Mouse (Mus musculus) midbrain, embryonic 12.5 days (tissue): Measurements from ENCODE around the gene Kncn. TPM values are rescaled to one million over a fixed set of nuclear protein-coding genes. Genes with fewer than 3 reads are reported as not detected.
A peak's percentile ranks its signal among the peaks of the same experiment; 100 is the strongest.

Experiments
- ATAC-seq: fragments of 200-750 bp; cut with Nextera tagmentation; 2 replicates; pipeline ENCODE4 v1.8.0; 2017; ENCODE audit warnings: low read depth, moderate TSS enrichment, moderate library complexity; ENCODE audit not compliant: low FRiP score
- H3K27ac ChIP-seq: fragments of 300-500 bp; sonication (generic); replicated peaks from 2 replicates; pipeline ENCODE4 v1.5.1; 2016; ENCODE audit warnings: mild to moderate bottlenecking
- H3K27me3 ChIP-seq: fragments of 300-500 bp; sonication (generic); 2 replicates; pipeline ENCODE4 v1.6.1; 2016; ENCODE audit warnings: mild to moderate bottlenecking
- H3K36me3 ChIP-seq: fragments of 300-500 bp; sonication (generic); 2 replicates; pipeline ENCODE4 v1.6.1; 2016
- H3K4me1 ChIP-seq: fragments of 300-500 bp; sonication (generic); 2 replicates; pipeline ENCODE4 v1.6.1; 2016
- H3K4me2 ChIP-seq: fragments of 300-500 bp; sonication (generic); replicated peaks from 2 replicates; pipeline ENCODE4 v1.6.1; 2016; ENCODE audit warnings: mild to moderate bottlenecking, moderate library complexity
- H3K4me3 ChIP-seq: fragments of 300-500 bp; sonication (generic); 2 replicates; pipeline ENCODE4 v1.5.1; 2016; ENCODE audit warnings: mild to moderate bottlenecking
- H3K9ac ChIP-seq: fragments of 300-500 bp; sonication (generic); replicated peaks from 2 replicates; pipeline ENCODE4 v1.6.1; 2016; ENCODE audit warnings: mild to moderate bottlenecking, moderate library complexity
- H3K9me3 ChIP-seq: fragments of 300-500 bp; sonication (generic); 2 replicates; pipeline ENCODE4 v1.6.1; 2016; ENCODE audit warnings: mild to moderate bottlenecking
- WGBS: fragments of 180-500 bp; shearing (Covaris S2); methylation state at CpG from one replicate; pipeline ENCODE4 v1.1.7; 2016; 5-methylcytosine and 5-hydroxymethylcytosine counted together
- polyA plus RNA-seq: library from polyadenylated mRNA; unstranded; fragments of >200 nt; fragmentation: Nextera tagmentation; extraction: Ambion mirVana; gene quantifications from 2 replicates; pipeline ENCODE4 v1.2.1, GENCODE M21; 2016

Gene Kncn
- polyA plus RNA-seq, 1 experiment from 2014 or later = not detected

DNA sequence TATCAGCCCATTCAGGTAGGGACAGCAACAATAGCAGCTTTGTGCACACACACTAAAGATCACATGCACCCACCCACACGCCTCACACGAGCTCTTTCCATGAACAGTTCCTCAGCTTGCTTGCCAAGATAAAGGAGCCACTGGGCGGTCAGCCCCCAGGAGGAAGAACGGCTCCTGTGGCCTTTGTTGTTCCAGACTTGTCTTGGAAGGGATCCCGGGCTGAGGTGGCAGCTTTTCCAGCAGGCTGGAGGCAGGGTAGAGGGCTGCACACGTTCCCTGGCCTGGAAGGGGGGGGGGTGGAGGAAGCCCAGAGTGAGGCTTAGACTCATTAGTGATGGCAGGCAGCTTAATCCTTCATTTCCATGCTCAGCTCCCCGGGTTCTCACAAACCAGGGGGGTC, 24.4 kb downstream of the Kncn start:
- Histone ChIP-seq H3K27me3 (peaks cover 76% of the 10 kb centered on the region), H3K27ac (no peak overlapping the region), H3K9ac (no peak overlapping the region), H3K36me3 (no peaks in the 10 kb centered on the region), H3K4me3 (no peak overlapping the region), H3K9me3 (no peaks in the 10 kb centered on the region), H3K4me2 (no peak overlapping the region), H3K4me1 (peaks cover 43% of the 10 kb centered on the region)
- peak; percentile 63 for ATAC-seq
- WGBS = 7% methylated on average over 7 of the region's 7 CpGs

- peak; percentile 55 for ATAC-seq
- WGBS = 0% methylated on average over 4 of the region's 4 CpGs
- Histone ChIP-seq H3K4me1 (peaks cover 20% of the 10 kb centered on the region), H3K27me3 (peaks cover 52% of the 10 kb centered on the region), H3K4me2 (no peak overlapping the region), H3K36me3 (no peaks in the 10 kb centered on the region), H3K9ac (no peak overlapping the region), H3K27ac (peak overlapping the region; percentile 35; the same call in 1 of the 2 replicates), H3K9me3 (no peaks in the 10 kb centered on the region), H3K4me3 (no peak overlapping the region)
Measured at GRCm38 (mm10) chr4:115911586-115911985, 27.4 kb downstream of the Kncn start.

- Histone ChIP-seq H3K9me3 (no peaks in the 10 kb centered on the region), H3K27ac (no peak overlapping the region), H3K36me3 (peaks cover 36% of the 10 kb centered on the region), H3K4me2 (no peak overlapping the region), H3K27me3 (peaks cover 27% of the 10 kb centered on the region), H3K4me3 (no peak overlapping the region), H3K9ac (no peak overlapping the region), H3K4me1 (no peaks in the 10 kb centered on the region)
- 74% methylated on average over 16 of the region's 16 CpGs for WGBS
- no peak for ATAC-seq
Measured at GRCm38 (mm10) chr4:115919911-115920310, 35.7 kb downstream of the Kncn start.

- peaks cover 35% of the 10 kb centered on the region for H3K36me3 ChIP-seq
- H3K4me1 ChIP-seq = no peaks in the 10 kb centered on the region
- H3K4me3 ChIP-seq = no peak overlapping the region
- peaks cover 26% of the 10 kb centered on the region for H3K27me3 ChIP-seq
- ATAC-seq = no peak
- no peaks in the 10 kb centered on the region for H3K9me3 ChIP-seq
- H3K4me2 ChIP-seq = no peak overlapping the region
- 90% methylated on average over 5 of the region's 5 CpGs for WGBS
- H3K9ac ChIP-seq = no peak overlapping the region
- H3K27ac ChIP-seq = no peak overlapping the region
Measured at GRCm38 (mm10) chr4:115922688-115923087, 38.5 kb downstream of the Kncn start.

DNA sequence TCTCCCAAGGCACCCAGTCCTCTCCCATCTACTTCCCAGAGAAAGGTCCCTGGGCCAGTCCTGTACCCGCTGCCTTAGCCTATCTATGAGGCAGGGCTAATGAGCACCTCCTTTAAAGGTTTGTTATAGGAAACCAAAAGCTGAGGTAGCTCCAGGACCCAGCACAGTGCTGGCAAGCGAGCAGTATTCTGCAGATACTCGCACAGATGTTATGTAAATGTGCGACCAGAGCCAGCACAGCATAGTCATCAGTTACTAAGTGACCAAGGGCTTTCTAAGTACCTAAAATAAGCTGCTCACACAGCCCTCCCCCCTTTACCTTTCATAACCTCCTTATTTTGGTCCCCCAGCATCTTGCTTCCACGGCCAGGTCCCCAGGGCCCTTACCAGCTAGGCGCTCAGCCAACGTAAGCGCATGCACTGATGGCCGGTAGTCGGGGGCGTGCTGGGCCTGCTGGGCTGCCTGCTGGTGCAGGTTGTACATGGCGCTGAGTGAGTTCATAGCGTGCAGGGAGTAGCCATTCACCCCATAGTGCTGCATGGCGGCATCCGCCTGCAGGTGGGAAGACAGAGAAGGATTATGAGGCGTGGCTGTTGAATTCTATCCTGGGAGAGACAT, 39.2 kb downstream of the Kncn start:
- H3K36me3 ChIP-seq = peaks cover 30% of the 10 kb centered on the region
- no peaks in the 10 kb centered on the region for H3K9me3 ChIP-seq
- 82% methylated on average over 16 of the region's 16 CpGs for WGBS
- H3K9ac ChIP-seq = no peak overlapping the region
- no peak for ATAC-seq
- peaks cover 19% of the 10 kb centered on the region for H3K27me3 ChIP-seq
- no peaks in the 10 kb centered on the region for H3K4me1 ChIP-seq
- no peak overlapping the region for H3K4me3 ChIP-seq
- no peak overlapping the region for H3K27ac ChIP-seq
- H3K4me2 ChIP-seq = no peak overlapping the region

DNA sequence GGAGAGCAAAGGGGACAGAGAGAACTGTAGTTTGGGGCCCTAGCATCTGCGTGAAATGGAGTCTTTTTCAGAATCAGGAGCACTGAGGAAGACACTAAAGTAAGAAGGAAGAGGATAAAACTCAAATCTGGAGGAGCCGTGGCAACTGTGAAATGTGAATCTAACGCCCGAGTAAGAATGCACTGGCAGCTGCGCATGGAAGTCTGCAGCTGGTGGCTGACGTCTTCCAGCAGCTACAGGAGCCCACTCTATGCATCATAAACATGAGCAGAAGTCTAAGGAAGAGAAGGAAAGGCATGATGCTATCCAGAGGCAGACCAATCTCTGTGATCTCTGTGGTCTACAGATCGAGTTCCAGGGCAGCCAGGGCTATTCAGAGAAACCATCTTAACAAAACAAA, 43.4 kb downstream of the Kncn start:
- no peak overlapping the region for H3K9ac ChIP-seq
- no peak for ATAC-seq
- no peak overlapping the region for H3K4me2 ChIP-seq
- H3K4me3 ChIP-seq = no peak overlapping the region
- H3K9me3 ChIP-seq = no peaks in the 10 kb centered on the region
- peaks cover 29% of the 10 kb centered on the region for H3K27me3 ChIP-seq
- H3K36me3 ChIP-seq = peaks cover 5% of the 10 kb centered on the region; the same call in 1 of the 2 replicates
- WGBS = 71% methylated on average over 7 of the region's 7 CpGs
- no peak overlapping the region for H3K27ac ChIP-seq
- H3K4me1 ChIP-seq = no peaks in the 10 kb centered on the region

DNA sequence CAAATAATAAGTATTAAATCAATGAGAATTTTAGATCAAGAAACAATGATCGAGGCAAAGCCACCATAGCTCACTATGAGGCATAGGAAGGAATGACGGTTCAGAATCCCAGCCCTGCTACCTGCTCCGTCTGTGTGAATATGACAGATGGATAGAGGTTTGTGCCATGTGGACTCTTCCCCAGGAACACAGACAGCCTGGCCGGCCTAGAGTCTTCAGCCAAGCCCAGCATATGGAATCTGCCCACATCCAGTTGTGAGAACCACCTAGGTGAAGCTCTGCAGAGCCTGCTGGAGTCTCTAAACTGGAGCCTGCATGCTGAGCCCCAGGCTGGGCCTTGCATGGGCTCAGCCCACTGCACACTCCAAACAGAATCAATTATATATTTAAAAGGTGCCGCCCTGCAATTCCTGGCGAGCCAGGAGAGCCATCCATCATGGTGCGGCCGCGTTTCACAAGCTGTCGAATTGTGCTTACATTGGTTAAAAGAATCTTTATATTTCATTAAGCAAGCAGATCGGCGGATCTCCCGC, 47.4 kb downstream of the Kncn start:
- ATAC-seq = no peak
- no peaks in the 10 kb centered on the region; the same call in 1 of the 2 replicates for H3K36me3 ChIP-seq
- H3K4me2 ChIP-seq = no peak overlapping the region
- no peak overlapping the region for H3K27ac ChIP-seq
- H3K9me3 ChIP-seq = no peaks in the 10 kb centered on the region
- peaks cover 10% of the 10 kb centered on the region for H3K4me1 ChIP-seq
- no peak overlapping the region for H3K4me3 ChIP-seq
- peaks cover 69% of the 10 kb centered on the region for H3K27me3 ChIP-seq
- WGBS = 65% methylated on average over 13 of the region's 13 CpGs
- H3K9ac ChIP-seq = no peak overlapping the region

DNA sequence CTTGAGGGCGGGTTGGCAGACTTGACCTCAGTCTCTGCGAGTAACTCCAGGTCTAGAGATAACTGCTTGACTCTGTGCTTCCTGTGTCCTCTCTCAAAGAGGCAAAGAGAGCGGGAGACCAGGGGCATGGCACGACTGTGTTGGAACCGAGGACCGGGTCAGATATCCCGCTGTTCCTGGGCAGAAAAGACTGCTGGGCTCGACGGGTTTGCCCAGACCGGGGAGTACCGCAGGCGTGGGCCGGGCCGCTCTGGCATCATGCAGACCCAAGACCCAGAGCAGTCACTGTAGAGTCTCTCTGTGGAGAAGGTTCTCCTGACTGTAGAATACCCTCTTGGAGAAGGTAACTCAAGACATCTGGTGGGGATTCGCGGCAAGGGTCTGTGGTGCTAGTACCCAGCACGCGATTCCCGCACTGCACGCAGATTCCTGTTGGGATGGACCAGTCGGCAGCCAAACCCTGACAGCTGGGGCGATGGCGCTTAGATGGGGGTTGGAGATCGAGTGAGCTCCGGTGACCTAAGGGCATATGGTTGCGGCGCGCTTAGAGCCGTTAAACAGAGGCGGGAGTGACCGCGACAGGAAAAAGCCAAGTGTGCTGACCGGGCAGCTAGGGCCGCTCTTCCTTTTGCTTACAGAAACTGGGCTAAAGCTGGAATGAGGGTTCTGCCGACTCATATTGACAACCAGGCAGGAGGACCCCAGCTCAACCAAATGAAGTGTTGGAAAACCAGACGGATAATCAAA, 51.8 kb downstream of the Kncn start:
- peak overlapping the region; percentile 77 for H3K4me2 ChIP-seq
- H3K4me3 ChIP-seq = peak overlapping the region; percentile 57
- H3K9me3 ChIP-seq = no peaks in the 10 kb centered on the region
- WGBS = 1% methylated on average over 36 of the region's 36 CpGs
- H3K27ac ChIP-seq = no peak overlapping the region
- H3K4me1 ChIP-seq = peaks cover 42% of the 10 kb centered on the region
- H3K9ac ChIP-seq = peak overlapping the region; percentile 41
- no peaks in the 10 kb centered on the region for H3K36me3 ChIP-seq
- H3K27me3 ChIP-seq = peaks cover 94% of the 10 kb centered on the region
- no peak for ATAC-seq

GRCm38 (mm10) chr4:115936646-115937045, 52.4 kb downstream of the Kncn start:
- Histone ChIP-seq H3K27ac (no peak overlapping the region), H3K4me3 (peak overlapping the region; percentile 57), H3K9me3 (no peaks in the 10 kb centered on the region), H3K4me2 (peak overlapping the region; percentile 77), H3K4me1 (peaks cover 44% of the 10 kb centered on the region), H3K9ac (peak overlapping the region; percentile 41), H3K36me3 (no peaks in the 10 kb centered on the region), H3K27me3 (peaks cover 96% of the 10 kb centered on the region)
- ATAC-seq = no peak
- WGBS = 0% methylated on average over 20 of the region's 20 CpGs

- H3K27me3 ChIP-seq = peaks cover 96% of the 10 kb centered on the region
- no peaks in the 10 kb centered on the region for H3K9me3 ChIP-seq
- ATAC-seq = no peak
- H3K36me3 ChIP-seq = no peaks in the 10 kb centered on the region
- H3K4me3 ChIP-seq = peak overlapping the region; percentile 57
- peak overlapping the region; percentile 77 for H3K4me2 ChIP-seq
- H3K9ac ChIP-seq = peak overlapping the region; percentile 65
- H3K27ac ChIP-seq = no peak overlapping the region
- H3K4me1 ChIP-seq = peaks cover 44% of the 10 kb centered on the region
- WGBS = 4% methylated on average over 19 of the region's 19 CpGs
Measured at GRCm38 (mm10) chr4:115937061-115937976, 53.1 kb downstream of the Kncn start.

DNA sequence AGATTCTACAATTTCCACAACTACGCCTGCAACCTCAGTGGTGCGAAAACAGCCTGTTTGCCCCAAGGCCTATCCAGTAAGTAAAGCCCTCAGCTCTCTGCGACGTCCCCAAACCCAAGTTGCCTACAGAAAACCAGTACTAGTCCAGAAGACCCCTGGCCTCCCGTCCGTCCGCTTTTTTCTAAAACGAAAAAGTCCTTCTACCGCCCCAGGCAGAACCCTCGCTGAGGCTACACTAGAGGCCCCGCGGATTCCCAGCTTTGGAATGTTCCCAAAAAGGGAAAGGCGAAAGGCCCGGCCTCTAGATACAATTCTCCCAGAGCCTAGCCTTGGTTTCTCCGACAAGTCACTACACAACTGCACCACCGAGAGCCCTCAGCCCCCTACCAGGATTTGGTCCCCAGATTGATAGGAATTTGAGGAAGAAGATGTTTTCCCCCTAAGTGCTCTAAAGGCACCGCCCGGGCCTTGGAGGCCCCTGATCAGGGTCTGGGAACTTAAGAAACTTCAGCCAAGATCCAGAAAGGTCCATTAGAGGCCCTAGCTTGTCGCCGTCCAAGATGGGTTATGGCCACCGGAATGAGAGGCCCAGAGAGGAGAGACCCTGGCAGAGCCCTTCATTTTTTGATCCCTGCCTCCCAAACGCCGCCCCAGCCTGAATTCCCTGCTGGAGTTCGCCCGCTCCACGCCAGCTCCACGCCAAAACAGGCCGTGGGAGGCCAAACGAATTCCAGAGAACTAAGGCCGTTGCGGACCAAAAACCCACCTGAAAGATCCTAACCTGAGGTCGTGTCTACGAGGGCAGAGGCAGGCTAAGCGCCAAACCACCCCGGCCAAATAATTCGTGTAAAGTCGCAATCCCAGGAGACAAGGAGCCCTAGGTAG, 54.3 kb downstream of the Kncn start:
- Histone ChIP-seq H3K9me3 (no peaks in the 10 kb centered on the region), H3K4me2 (peak overlapping the region; percentile 77), H3K4me3 (peak overlapping the region; percentile 57), H3K9ac (peak overlapping the region; percentile 65), H3K36me3 (no peaks in the 10 kb centered on the region), H3K27ac (no peak overlapping the region), H3K27me3 (peaks cover 96% of the 10 kb centered on the region), H3K4me1 (peaks cover 47% of the 10 kb centered on the region)
- no peak for ATAC-seq
- under 1% methylated on average over 37 of the region's 37 CpGs for WGBS
